Mouse (Mus musculus): ENCODE measurements at regions not wholly inside any gene's neighbourhood (a gene's known extent, or its start where the extent isn't known, plus 50 kb on each side); places are given as distances from the start of the nearest gene placed in this dataset.

- H3K27ac ChIP-seq (ENCODE audit: insufficient read depth, low read length), result no peak overlapping the region
- no peak for TF ChIP-seq CTCF (IDR thresholded peaks at IDR 0.05; ENCODE audit: extremely low read depth, insufficient read depth, low read length)
- TF ChIP-seq POLR2A (IDR thresholded peaks at IDR 0.05; ENCODE audit: extremely low read depth, insufficient read depth, low read length), result no peak
- no peaks in the 10 kb centered on the region for H3K4me1 ChIP-seq (ENCODE audit: control insufficient read depth, insufficient read depth, low read length)
- H3K4me3 ChIP-seq (ENCODE audit: insufficient read depth, low read length), result no peak overlapping the region
Measured at GRCm38 (mm10) chr1:190067181-190067580, 103.3 kb downstream of the Prox1 start.

GRCm38 (mm10) chr1:190066426-190066825, 104.1 kb downstream of the Prox1 start:
- Histone ChIP-seq H3K4me3 (ENCODE audit: insufficient read depth, low read length) (no peak overlapping the region), H3K27ac (ENCODE audit: insufficient read depth, low read length) (no peak overlapping the region), H3K4me1 (ENCODE audit: control insufficient read depth, insufficient read depth, low read length) (no peaks in the 10 kb centered on the region)
- TF ChIP-seq POLR2A (IDR thresholded peaks at IDR 0.05; ENCODE audit: extremely low read depth, insufficient read depth, low read length) (no peak), CTCF (IDR thresholded peaks at IDR 0.05; ENCODE audit: extremely low read depth, insufficient read depth, low read length) (no peak)

GRCm38 (mm10) chr1:190061560-190062295, 108.8 kb downstream of the Prox1 start:
- Histone ChIP-seq H3K4me1 (ENCODE audit: control insufficient read depth, insufficient read depth, low read length) (no peaks in the 10 kb centered on the region), H3K27ac (ENCODE audit: insufficient read depth, low read length) (no peak overlapping the region), H3K4me3 (ENCODE audit: insufficient read depth, low read length) (no peak overlapping the region)
- no peak for TF ChIP-seq CTCF (IDR thresholded peaks at IDR 0.05; ENCODE audit: extremely low read depth, insufficient read depth, low read length)
- TF ChIP-seq POLR2A (IDR thresholded peaks at IDR 0.05; ENCODE audit: extremely low read depth, insufficient read depth, low read length), result no peak

- no peak overlapping the region for H3K4me3 ChIP-seq (ENCODE audit: insufficient read depth, low read length)
- no peak overlapping the region for H3K27ac ChIP-seq (ENCODE audit: insufficient read depth, low read length)
- TF ChIP-seq CTCF (IDR thresholded peaks at IDR 0.05; ENCODE audit: extremely low read depth, insufficient read depth, low read length), result no peak
- no peak for TF ChIP-seq POLR2A (IDR thresholded peaks at IDR 0.05; ENCODE audit: extremely low read depth, insufficient read depth, low read length)
- H3K4me1 ChIP-seq (ENCODE audit: control insufficient read depth, insufficient read depth, low read length), result no peaks in the 10 kb centered on the region
Measured at GRCm38 (mm10) chr1:190059025-190059424, 111.5 kb downstream of the Prox1 start.

GRCm38 (mm10) chr1:190056931-190057330, 113.6 kb downstream of the Prox1 start:
- Histone ChIP-seq H3K4me3 (ENCODE audit: insufficient read depth, low read length) (no peak overlapping the region), H3K27ac (ENCODE audit: insufficient read depth, low read length) (no peak overlapping the region), H3K4me1 (ENCODE audit: control insufficient read depth, insufficient read depth, low read length) (no peaks in the 10 kb centered on the region)
- TF ChIP-seq POLR2A (IDR thresholded peaks at IDR 0.05; ENCODE audit: extremely low read depth, insufficient read depth, low read length), result no peak

- Histone ChIP-seq H3K4me1 (ENCODE audit: control insufficient read depth, insufficient read depth, low read length) (no peaks in the 10 kb centered on the region), H3K27ac (ENCODE audit: insufficient read depth, low read length) (no peak overlapping the region), H3K4me3 (ENCODE audit: insufficient read depth, low read length) (no peak overlapping the region)
- TF ChIP-seq CTCF (IDR thresholded peaks at IDR 0.05; ENCODE audit: extremely low read depth, insufficient read depth, low read length) (no peak), POLR2A (IDR thresholded peaks at IDR 0.05; ENCODE audit: extremely low read depth, insufficient read depth, low read length) (no peak)
Measured at GRCm38 (mm10) chr1:190051903-190052302, 118.6 kb downstream of the Prox1 start.

- Histone ChIP-seq H3K27ac (ENCODE audit: insufficient read depth, low read length) (no peak overlapping the region), H3K4me3 (ENCODE audit: insufficient read depth, low read length) (no peak overlapping the region), H3K4me1 (ENCODE audit: control insufficient read depth, insufficient read depth, low read length) (no peaks in the 10 kb centered on the region)
- no peak for TF ChIP-seq POLR2A (IDR thresholded peaks at IDR 0.05; ENCODE audit: extremely low read depth, insufficient read depth, low read length)
- no peak for TF ChIP-seq CTCF (IDR thresholded peaks at IDR 0.05; ENCODE audit: extremely low read depth, insufficient read depth, low read length)
Measured at GRCm38 (mm10) chr1:190048521-190049170, 121.9 kb downstream of the Prox1 start.

- Histone ChIP-seq H3K4me1 (ENCODE audit: control insufficient read depth, insufficient read depth, low read length) (no peaks in the 10 kb centered on the region), H3K4me3 (ENCODE audit: insufficient read depth, low read length) (no peak overlapping the region), H3K27ac (ENCODE audit: insufficient read depth, low read length) (no peak overlapping the region)
- TF ChIP-seq CTCF (IDR thresholded peaks at IDR 0.05; ENCODE audit: extremely low read depth, insufficient read depth, low read length) (no peak), POLR2A (IDR thresholded peaks at IDR 0.05; ENCODE audit: extremely low read depth, insufficient read depth, low read length) (no peak)
Measured at GRCm38 (mm10) chr1:190047201-190047600, 123.3 kb downstream of the Prox1 start.

GRCm38 (mm10) chr1:190045797-190046196, 123.6 kb upstream of the Smyd2 start:
- Histone ChIP-seq H3K4me3 (ENCODE audit: insufficient read depth, low read length) (no peak overlapping the region), H3K27ac (ENCODE audit: insufficient read depth, low read length) (no peak overlapping the region)
- TF ChIP-seq CTCF (IDR thresholded peaks at IDR 0.05; ENCODE audit: extremely low read depth, insufficient read depth, low read length) (peak; percentile 73), POLR2A (IDR thresholded peaks at IDR 0.05; ENCODE audit: extremely low read depth, insufficient read depth, low read length) (no peak)

GRCm38 (mm10) chr1:190044036-190044435, 121.9 kb upstream of the Smyd2 start:
- Histone ChIP-seq H3K27ac (ENCODE audit: insufficient read depth, low read length) (no peak overlapping the region), H3K4me3 (ENCODE audit: insufficient read depth, low read length) (no peak overlapping the region), H3K4me1 (ENCODE audit: control insufficient read depth, insufficient read depth, low read length) (no peaks in the 10 kb centered on the region)
- TF ChIP-seq POLR2A (IDR thresholded peaks at IDR 0.05; ENCODE audit: extremely low read depth, insufficient read depth, low read length) (no peak), CTCF (IDR thresholded peaks at IDR 0.05; ENCODE audit: extremely low read depth, insufficient read depth, low read length) (no peak)

More at GRCm38 (mm10) chr1:190045797-190046196, 123.6 kb upstream of the Smyd2 start:
- H3K4me1 ChIP-seq (ENCODE audit: control insufficient read depth, insufficient read depth, low read length), result no peaks in the 10 kb centered on the region
